Mouse (Mus musculus) ES-E14 (cell line): ENCODE measurements around the gene Col5a1.

Source experiments
- CHD2 ChIP-seq: IDR thresholded peaks from 2 replicates; pipeline ENCODE4 v1.6.1; 2014; ENCODE audit warnings: mild to moderate bottlenecking, low read depth, low read length, inconsistent platforms
- HCFC1 ChIP-seq: IDR thresholded peaks from 2 replicates; pipeline ENCODE4 v1.6.1; 2012; ENCODE audit warnings: low read length, inconsistent platforms, borderline replicate concordance; ENCODE audit not compliant: insufficient read depth
- MAFK ChIP-seq: IDR thresholded peaks from 2 replicates; pipeline ENCODE4 v1.6.1; 2014; ENCODE audit warnings: mild to moderate bottlenecking, low read depth, low read length, inconsistent platforms; ENCODE audit not compliant: insufficient read depth
- ZC3H11A ChIP-seq: IDR thresholded peaks from 2 replicates; pipeline ENCODE4 v1.6.1; 2012; ENCODE audit warnings: low read depth, mild to moderate bottlenecking, inconsistent platforms, low read length, borderline replicate concordance
- ZNF384 ChIP-seq: IDR thresholded peaks from 2 replicates; pipeline ENCODE4 v1.6.1; 2012; ENCODE audit warnings: low read depth, low read length, inconsistent platforms

GRCm38 (mm10) chr2:27905411-27905810, 19.2 kb downstream of the Col5a1 start:
- TF ChIP-seq HCFC1 = no peak
- no peak for TF ChIP-seq ZC3H11A
- no peak for TF ChIP-seq CHD2
- no peak for TF ChIP-seq ZNF384
- no peak for TF ChIP-seq MAFK
